Mouse (Mus musculus) monocyte, adult 2 months (primary cell): ENCODE measurements around the gene C130026I21Rik.
"Not testable (repeated sequence)": the region's sequence is repeated elsewhere in the genome, so short reads cannot be mapped to it uniquely, and the experiment has no call there.

ENCODE experiments used
- DNase-seq, 2 experiments: peaks; one replicate each; pipeline ENCODE4 v3.0.0; 2022; ENCODE audit warnings: low spot score in 2 of 2, low read depth in 1 of 2

The C130026I21Rik gene

DNA sequence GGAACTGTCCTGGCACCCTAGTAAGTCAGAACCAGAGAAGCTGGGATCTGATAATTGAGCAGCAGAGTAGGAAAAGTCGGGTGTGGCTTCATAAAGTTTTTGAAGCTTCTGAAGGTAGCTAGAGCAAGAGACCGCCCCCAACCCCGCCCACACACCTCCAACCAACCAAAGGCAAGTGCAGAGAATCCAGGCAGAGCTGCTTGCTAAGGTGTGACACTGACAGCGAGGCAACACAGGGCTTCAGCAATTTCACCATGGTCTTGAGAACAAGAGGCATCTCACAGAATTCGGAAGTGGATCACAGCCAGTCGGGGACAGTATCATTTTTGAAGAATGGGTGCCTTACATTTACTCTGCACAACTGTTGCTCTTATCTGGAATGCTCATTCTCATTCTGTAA, at the start of gene C130026I21Rik:
TSS of gene C130026I21Rik (minus strand) at position 101 of the 400 bp plus-strand sequence.
- DNase-seq, result not testable (repeated sequence)

DNA sequence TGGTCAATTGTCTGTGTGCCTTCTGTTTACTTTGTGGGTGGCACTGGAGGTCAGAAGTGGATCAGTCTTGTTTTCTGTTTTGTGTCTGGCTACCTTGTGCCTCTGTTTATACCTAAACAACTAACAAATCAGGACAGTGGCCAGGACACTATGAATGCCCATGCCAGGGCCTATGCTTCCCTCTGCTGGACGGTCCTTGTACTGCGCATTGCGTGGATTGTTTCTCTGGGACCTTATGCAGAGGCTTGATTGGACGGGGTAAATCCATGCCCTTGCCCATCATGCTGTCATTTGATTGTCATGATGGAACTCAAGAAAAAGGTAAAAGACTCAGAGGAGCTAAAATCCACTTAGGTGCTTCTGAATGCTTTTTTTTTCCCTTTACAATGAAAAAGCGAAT, 16.7 kb upstream of the C130026I21Rik start:
- DNase-seq, result not testable (repeated sequence)

DNA sequence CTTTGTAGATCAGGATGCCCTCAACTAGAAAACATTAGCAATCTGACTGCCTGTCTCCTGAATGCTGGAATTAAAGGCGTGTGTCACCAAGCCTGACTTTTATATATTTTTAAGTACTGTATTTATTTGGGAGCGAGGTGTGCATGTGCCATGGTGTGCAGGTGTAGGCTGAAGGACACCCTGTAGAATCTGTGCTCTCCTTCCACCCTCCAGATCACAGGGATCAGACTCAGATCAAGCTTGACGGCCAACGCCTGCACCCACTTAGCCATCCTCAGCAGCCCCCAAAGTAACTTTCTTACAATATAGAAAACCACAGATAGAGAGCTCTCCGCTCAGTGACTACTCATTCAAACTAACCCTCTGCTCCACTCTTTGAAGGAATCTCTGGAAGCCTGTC, 6.1 kb upstream of the C130026I21Rik start:
- DNase-seq, result not testable (repeated sequence)

DNA sequence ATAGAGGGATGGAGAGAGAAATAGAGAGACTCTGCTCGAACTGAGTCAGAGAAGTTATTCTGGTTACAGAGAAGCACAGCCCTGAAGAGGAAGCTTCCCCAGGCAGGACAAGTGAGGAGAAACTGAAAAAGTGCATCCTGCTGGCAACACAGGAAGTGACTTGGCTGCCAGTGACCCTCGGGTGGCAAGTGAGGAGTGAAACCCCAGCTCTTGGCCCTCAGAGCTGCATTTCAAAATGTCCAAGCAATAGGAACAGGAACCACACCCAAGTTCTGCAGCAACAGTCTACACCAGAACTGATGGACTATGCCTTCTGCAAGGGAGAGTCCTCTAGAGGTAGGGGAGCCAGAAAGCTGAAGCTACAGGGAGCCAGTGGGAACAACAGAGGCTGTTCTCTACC, 11.7 kb downstream of the C130026I21Rik start:
- DNase-seq, result not testable (repeated sequence)

DNA sequence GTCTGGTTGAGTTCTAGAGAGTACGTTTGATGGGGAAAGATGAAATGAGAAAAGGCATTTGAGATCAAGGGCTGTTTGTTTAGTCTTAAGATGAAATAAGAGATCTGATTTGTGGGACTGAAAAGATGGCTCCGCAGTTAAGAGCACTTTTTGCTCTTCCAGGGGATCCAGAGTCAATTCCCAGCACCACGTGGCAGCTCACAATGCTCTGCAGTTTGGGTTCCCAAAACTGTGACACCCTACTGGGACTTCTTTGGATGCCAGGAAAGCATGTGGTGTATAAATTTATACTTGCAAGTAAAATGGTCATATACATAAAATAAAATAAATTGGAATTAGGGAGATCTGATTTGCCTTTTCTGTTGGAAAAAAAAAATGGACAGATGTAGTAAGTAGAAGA, 15.1 kb downstream of the C130026I21Rik start:
- not testable (repeated sequence) for DNase-seq

DNA sequence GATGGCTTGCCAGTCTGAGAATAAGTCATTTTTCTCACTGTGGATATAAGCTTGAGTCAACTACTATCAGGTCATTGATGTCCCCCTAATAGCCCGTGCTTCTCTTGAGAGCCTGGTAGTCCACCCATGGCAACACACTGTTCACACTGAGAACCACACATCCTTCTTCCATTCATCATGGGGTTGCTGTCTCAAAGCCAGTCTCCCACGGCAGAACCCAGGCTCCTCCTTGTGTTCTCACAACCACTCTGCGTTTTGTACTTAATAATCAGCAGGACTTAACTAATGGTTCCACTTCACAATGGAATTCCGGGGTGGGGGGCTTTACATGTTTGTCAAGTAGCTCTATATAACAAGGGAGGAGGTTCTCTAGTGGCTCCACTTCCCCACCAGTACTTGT, 19.2 kb downstream of the C130026I21Rik start:
- DNase-seq, result not testable (repeated sequence)

DNA sequence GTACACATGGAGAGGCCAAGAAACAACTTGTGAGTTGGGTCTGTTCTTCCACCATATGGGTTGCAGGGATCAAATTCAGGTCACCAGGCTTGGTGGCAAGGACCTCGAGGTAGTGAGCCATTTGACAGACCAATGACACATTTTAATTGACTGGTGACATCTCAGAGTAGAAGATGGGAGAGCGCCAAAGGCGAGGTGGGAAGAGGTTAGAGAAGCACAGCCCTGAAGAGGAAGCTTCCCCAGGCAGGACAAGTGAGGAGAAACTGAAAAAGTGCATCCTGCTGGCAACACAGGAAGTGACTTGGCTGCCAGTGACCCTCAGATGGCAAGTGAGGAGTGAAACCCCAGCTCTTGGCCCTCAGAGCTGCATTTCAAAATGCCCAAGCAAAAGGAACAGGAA, 21.4 kb downstream of the C130026I21Rik start:
- not testable (repeated sequence) for DNase-seq

DNA sequence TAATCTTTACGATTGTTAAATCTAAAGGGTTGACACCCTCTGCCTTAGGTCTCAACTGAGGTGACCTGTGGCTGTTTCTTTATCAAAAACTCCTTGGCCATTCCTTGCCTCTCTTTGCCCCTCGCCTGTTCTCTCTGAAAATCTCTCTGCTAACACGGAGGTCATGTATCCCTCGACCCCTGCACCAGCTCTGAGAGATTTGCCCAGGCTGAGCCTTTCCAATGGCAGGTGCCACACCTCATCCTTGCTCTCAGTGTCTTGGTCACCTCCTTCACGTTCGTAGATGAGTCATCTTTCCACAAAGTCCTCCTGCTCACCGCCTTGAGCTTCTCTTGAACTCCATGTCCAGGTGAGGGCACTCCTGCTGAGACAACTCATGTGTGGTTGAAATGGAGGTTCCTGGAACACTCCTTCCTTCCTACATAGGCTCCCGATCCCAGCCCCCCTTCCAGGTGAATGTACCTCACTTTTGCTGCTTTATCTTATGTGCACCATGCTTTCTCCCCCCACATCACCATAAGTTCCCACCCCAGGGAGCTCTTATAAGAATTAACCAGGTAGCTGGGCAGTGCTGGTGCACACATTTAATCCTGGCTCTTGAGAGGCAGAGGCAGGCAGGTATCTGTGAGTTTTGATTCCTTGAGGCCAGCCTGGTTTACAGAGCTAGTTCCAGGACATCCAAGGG, 23.4 kb downstream of the C130026I21Rik start:
- DNase-seq, result not testable (repeated sequence)

DNA sequence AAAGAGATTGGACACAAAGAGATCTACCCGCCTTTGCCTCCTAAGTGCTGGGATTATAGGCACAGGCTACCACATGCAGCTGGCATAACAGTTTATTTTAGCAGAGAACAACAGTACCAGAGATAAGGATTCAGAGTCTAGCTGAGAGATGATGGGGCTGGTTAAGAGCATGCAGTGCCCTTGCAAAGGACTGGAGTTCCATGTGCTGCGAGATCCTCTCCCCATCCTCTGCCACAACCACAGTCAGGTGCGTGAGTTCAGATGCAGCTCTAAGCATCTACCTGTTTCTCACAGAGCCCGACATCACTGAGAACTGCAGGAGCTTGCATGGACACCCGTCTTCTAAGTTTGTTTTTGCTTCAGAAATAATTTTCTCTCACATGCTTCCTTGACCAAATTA, 24.1 kb downstream of the C130026I21Rik start:
- not testable (repeated sequence) for DNase-seq

DNA sequence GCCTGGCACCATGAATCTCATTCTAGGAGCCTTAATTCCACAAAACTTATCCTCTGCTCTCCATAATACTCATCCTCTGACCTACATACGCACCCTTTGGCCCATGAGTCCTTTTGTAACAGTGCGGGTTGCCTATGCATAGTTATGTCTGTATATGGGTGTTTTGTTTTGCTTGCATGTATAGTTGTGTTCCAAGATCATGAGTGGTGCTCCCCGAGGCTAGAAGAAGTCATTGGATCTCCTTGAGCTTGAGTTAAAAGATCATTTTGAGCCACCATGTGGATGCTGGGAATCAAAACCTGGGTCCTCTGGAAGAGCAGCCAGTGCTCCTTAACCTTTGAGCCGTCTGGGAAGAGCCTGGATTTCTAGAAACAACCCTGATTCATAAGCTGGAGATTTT, 25.4 kb downstream of the C130026I21Rik start:
- not testable (repeated sequence) for DNase-seq

DNA sequence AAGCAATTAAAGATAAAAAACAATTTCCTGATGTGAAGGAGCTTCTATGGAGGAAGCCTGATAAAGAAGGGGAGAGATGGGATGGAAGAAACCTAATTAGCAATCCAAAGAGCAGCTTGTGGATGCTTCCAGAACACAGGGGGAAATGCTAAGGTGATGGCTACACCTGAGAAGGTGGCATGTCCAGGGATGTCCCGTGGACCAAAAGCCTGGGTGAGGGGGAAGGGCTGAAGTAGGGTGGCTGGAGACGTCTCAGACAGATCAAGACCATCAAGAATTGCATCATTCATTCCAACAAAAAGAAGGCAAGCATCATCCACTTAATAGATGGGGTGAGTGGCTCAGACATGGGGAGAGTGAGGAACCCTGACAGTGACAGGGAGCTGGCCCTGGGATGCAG, 27.3 kb downstream of the C130026I21Rik start:
- not testable (repeated sequence) for DNase-seq

DNA sequence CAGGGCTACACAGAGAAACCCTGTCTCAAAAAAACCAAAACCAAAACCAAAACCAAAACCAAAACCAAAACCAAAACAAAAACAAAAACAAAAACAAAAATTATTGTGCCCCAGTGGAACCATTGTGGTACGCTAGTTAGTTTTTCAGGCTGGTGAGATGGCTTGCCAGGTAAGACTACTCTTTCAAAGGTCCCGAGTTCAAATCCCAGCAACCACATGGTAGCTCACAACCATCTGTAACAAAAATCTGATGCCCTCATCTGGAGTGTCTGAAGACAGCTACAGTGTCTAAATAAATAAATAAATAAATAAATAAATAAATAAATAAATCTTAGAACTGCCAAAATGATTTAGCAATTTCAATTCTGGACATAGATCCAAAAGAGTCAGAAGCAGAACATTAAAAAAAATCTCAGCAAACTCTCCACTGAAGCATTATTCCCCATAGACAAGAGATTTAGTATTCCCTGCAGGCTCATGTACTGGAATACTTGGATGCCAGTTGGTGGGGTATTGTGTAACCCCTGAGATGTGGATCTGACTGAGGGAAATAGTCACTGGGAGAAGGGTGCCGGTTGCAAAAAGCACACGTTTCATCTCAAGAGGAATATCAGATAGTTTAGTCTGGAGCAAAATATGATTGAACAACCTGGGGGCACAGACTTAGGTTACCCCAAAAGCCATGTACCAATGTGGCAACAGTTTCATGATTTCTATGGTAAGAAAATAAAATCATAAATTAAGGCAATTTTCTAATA, 31.2 kb downstream of the C130026I21Rik start:
- not testable (repeated sequence) for DNase-seq

DNA sequence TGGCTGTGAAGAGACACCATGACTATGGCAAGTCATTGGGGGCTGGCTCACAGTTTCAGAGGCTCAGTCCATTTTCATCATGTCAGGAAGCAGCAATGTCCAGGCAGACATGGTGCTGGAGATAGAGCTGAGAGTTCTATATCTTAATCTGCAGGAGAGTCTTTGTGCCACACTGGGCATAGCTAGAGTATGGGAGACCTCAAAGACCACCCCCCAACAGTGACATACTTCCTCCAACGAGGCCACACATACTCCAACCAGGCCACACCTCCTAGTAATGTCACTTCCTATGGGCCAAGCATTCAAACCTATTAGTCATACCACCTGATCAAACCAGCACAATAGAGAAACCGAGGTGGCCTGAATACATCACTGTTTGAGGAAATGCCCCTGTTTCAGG, 63.8 kb downstream of the C130026I21Rik start:
- not testable (repeated sequence) for DNase-seq

DNA sequence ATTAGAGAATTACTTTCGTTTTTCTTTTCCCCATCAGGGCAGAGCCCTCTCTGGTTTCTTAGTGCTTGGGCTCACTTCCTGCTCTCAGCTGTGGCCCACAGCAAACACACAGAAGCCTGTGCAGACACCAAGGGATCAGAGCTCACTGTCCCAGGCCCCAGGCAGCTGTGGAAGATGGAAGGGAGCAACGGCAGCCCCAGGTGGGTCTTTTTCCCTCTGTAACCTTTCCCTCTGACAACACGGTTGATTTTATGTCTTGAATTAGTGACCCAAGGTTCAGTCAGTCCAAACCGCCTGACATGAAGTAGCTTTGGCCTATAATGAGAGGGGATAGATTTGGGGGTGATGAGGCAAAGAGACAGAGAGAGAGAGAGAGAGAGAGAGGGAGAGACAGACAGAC, 70.8 kb downstream of the C130026I21Rik start:
- not testable (repeated sequence) for DNase-seq

DNA sequence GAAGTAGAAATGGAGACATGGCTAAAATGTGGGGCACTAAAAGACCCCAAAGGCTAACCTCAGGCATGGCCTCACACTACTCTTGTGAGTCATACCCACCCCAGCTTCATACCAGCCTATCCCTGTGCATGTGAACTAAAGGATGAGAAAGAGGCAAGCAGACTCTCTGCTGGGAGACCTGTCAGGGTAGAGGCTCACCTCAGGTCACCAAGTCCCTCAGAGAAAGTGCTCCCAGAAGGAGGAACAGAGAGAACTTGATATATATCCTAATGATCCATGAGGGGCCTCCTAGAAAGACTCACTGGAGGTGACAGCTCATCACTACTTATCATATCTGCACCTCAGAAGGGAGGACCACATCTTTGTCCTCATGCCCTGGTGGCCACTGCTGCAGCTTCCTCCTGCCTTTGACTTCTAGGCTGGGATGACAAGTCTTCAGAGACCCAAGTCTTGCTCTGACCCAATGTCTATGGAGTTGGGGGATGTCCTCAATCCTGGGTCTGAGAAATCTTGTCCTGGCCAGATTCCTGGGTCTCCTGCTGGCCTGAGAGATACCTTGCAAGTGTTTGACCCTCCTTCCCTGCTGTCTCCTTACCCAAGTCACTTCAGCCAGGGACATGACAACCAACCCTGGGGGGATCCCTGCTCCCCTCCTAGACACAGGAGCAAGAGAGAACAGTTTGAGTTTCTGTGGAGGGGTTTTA, 71.6 kb downstream of the C130026I21Rik start:
- not testable (repeated sequence) for DNase-seq

DNA sequence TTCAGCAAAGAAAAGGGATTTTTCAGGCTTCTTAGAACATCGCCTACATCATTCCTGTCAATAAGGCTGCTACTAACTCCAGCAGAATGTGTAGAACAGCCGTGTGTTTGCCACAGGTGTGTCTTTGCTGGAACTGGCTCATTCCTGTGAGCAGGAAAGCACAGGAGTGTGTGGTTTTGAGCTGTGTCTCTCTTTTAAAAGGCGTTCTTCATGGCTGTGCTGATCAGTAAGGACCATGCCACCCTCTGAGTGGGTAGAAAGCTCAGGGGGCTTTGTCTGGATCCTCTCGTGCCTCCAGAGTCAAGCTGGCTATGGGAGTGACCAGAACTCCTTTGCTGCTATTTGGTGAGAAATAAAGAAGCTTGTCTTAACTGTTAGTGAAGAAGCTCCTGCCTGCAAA, 73.6 kb downstream of the C130026I21Rik start:
- DNase-seq, result not testable (repeated sequence)

DNA sequence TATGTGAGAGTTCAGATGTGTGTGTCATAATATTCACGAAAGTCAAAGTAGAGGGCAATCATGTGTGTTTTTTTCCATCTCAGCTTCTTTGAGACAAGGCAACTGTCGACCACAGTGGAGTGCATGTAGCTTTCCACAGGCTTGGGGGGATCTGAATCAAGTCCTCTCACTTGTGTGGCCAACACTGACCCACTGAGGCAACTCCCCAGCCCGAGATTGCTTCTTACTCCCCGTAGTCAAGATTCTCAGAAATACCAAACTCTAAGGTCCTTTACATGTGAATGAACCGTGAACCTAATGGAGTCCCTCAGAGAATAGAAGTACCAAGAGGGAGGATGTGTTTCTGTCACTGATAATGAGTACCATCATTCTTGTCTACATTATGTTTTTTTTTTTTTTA, 76.6 kb downstream of the C130026I21Rik start:
- not testable (repeated sequence) for DNase-seq

DNA sequence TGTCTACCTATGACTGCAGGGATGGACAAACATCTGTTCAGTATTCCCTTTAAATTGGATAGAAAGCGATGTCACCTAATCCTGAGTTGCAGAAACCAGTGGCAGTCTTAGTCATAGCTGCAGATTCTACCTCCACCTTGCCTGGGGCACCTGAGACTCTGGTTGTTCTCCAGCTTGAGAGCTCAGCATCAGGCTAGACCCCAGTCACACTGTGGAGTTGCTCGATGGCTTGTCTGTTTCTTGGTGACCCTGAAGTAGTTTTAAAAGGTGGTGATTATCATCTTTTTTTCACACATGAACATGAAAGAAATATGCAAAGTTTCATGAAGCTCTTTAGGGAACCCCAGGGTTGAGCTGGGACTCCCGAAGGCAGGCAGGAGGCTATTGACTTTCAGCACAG, 88.4 kb downstream of the C130026I21Rik start:
- DNase-seq, result not testable (repeated sequence)

DNA sequence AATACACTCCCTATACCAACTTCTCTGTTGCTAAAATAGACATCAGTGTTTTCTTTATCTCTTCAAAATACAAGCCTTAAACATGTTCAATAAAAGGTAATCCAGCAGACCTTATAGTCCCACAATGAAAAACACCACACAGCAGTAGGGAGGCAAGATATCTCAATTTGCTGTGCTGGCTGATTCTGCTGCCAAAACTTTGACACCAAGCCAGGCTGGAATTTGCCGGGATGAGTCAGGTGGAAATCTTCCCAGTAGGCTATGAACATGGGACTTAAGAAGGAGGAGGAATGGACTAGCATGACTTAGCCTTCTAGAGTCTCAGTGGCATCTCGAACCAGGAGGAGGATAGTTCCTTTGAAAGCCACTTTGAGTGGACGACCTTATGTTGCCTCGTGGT, 91.4 kb downstream of the C130026I21Rik start:
- DNase-seq, result not testable (repeated sequence)

DNA sequence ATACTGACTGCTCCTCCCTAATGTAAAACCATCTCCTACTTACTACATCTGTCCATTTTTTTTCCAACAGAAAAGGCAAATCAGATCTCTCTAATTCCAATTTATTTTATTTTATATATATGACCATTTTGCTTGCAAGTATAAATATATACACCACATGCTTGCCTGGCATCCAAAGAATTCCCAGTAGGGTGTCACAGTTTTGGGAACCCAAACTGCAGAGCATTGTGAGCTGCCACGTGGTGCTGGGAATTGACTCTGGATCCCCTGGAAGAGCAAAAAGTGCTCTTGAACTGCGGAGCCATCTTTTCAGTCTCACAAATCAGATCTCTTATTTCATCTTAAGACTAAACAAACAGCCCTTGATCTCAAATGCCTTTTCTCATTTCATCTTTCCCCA, 107.5 kb downstream of the C130026I21Rik start:
- not testable (repeated sequence) for DNase-seq

DNA sequence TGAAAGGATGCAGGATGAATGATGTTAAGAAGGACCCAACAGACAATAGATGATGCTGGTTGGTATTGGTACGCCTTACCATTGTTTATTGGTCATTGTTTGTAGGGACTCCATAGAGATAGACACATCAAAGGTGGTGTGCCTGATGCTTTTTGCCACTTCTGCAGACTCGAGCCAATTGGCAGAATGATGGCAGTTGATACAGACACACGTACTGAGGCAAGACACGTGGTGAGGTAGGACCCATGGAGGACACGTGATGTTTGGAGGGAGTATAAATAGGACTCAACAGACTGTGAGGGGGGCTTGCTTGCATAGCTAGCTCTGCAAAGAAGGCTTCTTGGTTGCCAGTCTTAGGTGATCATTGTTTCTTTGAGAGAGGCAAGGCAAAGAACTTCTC, 115.2 kb downstream of the C130026I21Rik start:
- DNase-seq, result not testable (repeated sequence)

DNA sequence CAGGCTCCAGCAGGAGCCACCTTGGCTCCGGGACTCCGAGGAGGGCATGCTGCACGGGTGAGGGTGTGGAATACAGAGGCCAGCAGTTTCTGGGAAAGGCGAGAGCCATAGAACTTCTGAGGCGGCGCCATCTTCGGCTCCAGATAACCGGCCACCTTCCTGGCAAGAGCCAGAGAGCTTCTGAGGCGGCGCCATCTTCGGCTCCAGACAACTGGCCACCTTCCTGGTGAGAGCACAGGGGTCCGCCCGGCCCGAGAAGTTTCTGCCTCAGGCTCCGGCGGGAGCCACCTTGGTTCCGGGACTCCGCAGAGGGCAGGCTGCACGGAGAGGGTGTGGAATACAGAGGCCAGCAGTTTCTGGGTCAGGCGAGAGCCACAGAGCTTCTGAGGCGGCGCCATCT, 136.7 kb downstream of the C130026I21Rik start:
- not testable (repeated sequence) for DNase-seq
